11 mouse cellular contexts compared by ENCODE assay signal in the genomic region with DNA sequence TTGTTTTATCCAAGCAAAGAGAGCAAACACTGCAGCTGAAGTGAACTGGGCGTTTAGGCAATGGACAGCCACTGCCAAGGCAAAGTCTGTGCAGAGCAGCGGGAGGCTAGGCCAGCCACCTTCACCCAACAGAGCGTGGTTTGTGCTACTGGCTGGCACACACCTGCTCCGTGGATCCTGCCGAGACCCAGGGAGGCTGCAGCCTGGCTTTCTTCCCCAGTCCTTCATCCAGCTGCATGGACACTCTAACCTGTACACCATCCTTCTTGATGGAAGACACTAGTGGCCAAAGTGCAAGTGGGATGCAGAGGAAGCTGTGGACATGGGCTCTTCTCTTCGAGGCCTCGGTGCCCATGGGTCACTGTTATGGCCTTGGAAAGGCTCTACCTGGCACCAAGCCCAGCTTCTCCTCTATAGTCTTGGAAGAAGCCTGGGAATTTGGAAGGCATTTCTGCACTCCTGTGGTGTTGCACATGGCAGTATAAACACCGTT.
DNase-seq lines count a peak whose midpoint lies in the region; ATAC-seq and TF ChIP-seq lines count a peak whose summit lies in the region.
"Had no signal": no experiment of that assay in that cellular context is flagged by ENCODE, and none has a peak within 500 bp of the region (broad histone marks: within the 10 kb centered on the region; RNA-seq: fewer than 3 reads in every experiment).

No protein-coding gene starts in this region.

- no peaks in the 10 kb centered on the region for H3K27me3 ChIP-seq in kidney, embryonic 15.5 days
- H3K27me3 ChIP-seq in hindbrain, embryonic 14.5 days (ENCODE audit: control insufficient read depth, insufficient read depth, low read length), result no peaks in the 10 kb centered on the region
- no peaks in the 10 kb centered on the region for H3K27me3 ChIP-seq in kidney, embryonic 16.5 days (ENCODE audit: insufficient read depth, low read length)

- intact Hi-C loops in gastrocnemius, adult 2 months (cut with DNase I), result no loop called here
- intact Hi-C loops in left cerebral cortex, adult 2 months (cut with DNase I), result no loop called here

- no peak overlapping the region for H3K4me2 ChIP-seq in kidney, embryonic 15.5 days
- no peak overlapping the region for H3K4me2 ChIP-seq in hindbrain, embryonic 14.5 days (replicated peaks)
- no peak overlapping the region for H3K4me2 ChIP-seq in kidney, embryonic 16.5 days (replicated peaks; ENCODE audit: low read depth, low read length)

- peak; percentile 28 for DNase-seq in kidney, postnatal 10 days
- peak; percentile 48 for DNase-seq in adrenal gland, postnatal 10 days
- peak; percentile 74 to 82 for DNase-seq in cerebellum, postnatal 36 days
- peak; percentile 34 for DNase-seq in hindbrain, embryonic 14.5 days (ENCODE audit: low spot score)
- no peak for DNase-seq in gastrocnemius, adult 2 months
- DNase-seq in left cerebral cortex, adult 2 months (ENCODE audit: extremely low spot score in 1 of 2, low spot score in 2 of 2), result no peak
- DNase-seq: right cerebral cortex, postnatal 25 days; thymus, adult 18-20 months had no signal

- no peaks in the 10 kb centered on the region for H3K36me3 ChIP-seq in kidney, embryonic 15.5 days
- no peaks in the 10 kb centered on the region for H3K36me3 ChIP-seq in hindbrain, embryonic 14.5 days (replicated peaks; ENCODE audit: control insufficient read depth, insufficient read depth)
- H3K36me3 ChIP-seq in kidney, embryonic 16.5 days (ENCODE audit: insufficient read depth, low read length), result no peaks in the 10 kb centered on the region

- no peak for ATAC-seq in kidney, embryonic 15.5 days (replicated peaks; ENCODE audit: low FRiP score)
- ATAC-seq in hindbrain, embryonic 14.5 days (ENCODE audit: low FRiP score), result peak; percentile 79; the same call in 1 of the 2 replicates
- no peak for ATAC-seq in kidney, embryonic 16.5 days (ENCODE audit: low FRiP score, low TSS enrichment)

- no peaks in the 10 kb centered on the region for H3K9me3 ChIP-seq in kidney, embryonic 15.5 days (replicated peaks)
- H3K9me3 ChIP-seq in hindbrain, embryonic 14.5 days (ENCODE audit: control insufficient read depth, low read length), result no peaks in the 10 kb centered on the region
- no peaks in the 10 kb centered on the region for H3K9me3 ChIP-seq in kidney, embryonic 16.5 days (ENCODE audit: low read length)

- 51% methylated on average over 8 of the region's 8 CpGs for WGBS in kidney, embryonic 15.5 days
- WGBS in hindbrain, embryonic 14.5 days, result 57% methylated on average over 8 of the region's 8 CpGs
- WGBS in kidney, embryonic 16.5 days, result 65% methylated on average over 8 of the region's 8 CpGs

- no peak overlapping the region for H3K27ac ChIP-seq in kidney, embryonic 15.5 days
- H3K27ac ChIP-seq in hindbrain, embryonic 14.5 days, result no peak overlapping the region
- no peak overlapping the region for H3K27ac ChIP-seq in gastrocnemius, adult 2 months
- H3K27ac ChIP-seq in kidney, embryonic 16.5 days (ENCODE audit: low read length), result no peak overlapping the region
- no peak overlapping the region for H3K27ac ChIP-seq in left cerebral cortex, adult 2 months
- H3K27ac ChIP-seq: liver, embryonic 14.5 days had no signal

- no peak for TF ChIP-seq CTCF in gastrocnemius, adult 2 months (IDR thresholded peaks at IDR 0.05)
- no peak for TF ChIP-seq CTCF in left cerebral cortex, adult 2 months (IDR thresholded peaks at IDR 0.05)

- no peak overlapping the region for H3K9ac ChIP-seq in kidney, embryonic 15.5 days
- no peak overlapping the region for H3K9ac ChIP-seq in hindbrain, embryonic 14.5 days
- H3K9ac ChIP-seq in kidney, embryonic 16.5 days (replicated peaks; ENCODE audit: low read length), result no peak overlapping the region
- H3K9ac ChIP-seq: liver, embryonic 14.5 days had no signal

- 0 out of 2 replicates have a peak, but pooled peaks cover 7% of the 10 kb centered on the region for H3K4me1 ChIP-seq in kidney, embryonic 15.5 days
- H3K4me1 ChIP-seq in hindbrain, embryonic 14.5 days (replicated peaks; ENCODE audit: control insufficient read depth, insufficient read depth, low read length), result peaks cover 13% of the 10 kb centered on the region; the same call in 1 of the 2 replicates
- H3K4me1 ChIP-seq in kidney, embryonic 16.5 days (ENCODE audit: insufficient read depth, low read length), result 0 out of 2 replicates have a peak, but pooled peaks cover 8% of the 10 kb centered on the region

- H3K4me3 ChIP-seq in kidney, embryonic 15.5 days (replicated peaks), result no peak overlapping the region
- no peak overlapping the region for H3K4me3 ChIP-seq in hindbrain, embryonic 14.5 days (replicated peaks; ENCODE audit: low read length)
- H3K4me3 ChIP-seq in gastrocnemius, adult 2 months, result no peak overlapping the region
- H3K4me3 ChIP-seq in kidney, embryonic 16.5 days (ENCODE audit: low read length), result no peak overlapping the region
- H3K4me3 ChIP-seq in left cerebral cortex, adult 2 months, result no peak overlapping the region

Comparison
In these comparisons a context has a peak if more than half of its experiments do, and no peak if none do; other contexts are left out.
1. DNase-seq: peak in kidney, postnatal 10 days (single experiment), adrenal gland, postnatal 10 days (single experiment), cerebellum, postnatal 36 days (2 of 2) and hindbrain, embryonic 14.5 days (single experiment); none in gastrocnemius, adult 2 months (single experiment) and left cerebral cortex, adult 2 months (0 of 2).